Mouse (Mus musculus) lung, postnatal 0 days (tissue): ENCODE results near the gene Card10.

Source experiments
- CTCF ChIP-seq: IDR thresholded peaks from 2 replicates; pipeline ENCODE4 v1.5.1; 2016; ENCODE audit warnings: antibody characterized with exemption, mild to moderate bottlenecking
- EP300 ChIP-seq: IDR thresholded peaks from 2 replicates; pipeline ENCODE4 v1.6.1; 2016; ENCODE audit warnings: antibody characterized with exemption, mild to moderate bottlenecking, control low read depth

DNA sequence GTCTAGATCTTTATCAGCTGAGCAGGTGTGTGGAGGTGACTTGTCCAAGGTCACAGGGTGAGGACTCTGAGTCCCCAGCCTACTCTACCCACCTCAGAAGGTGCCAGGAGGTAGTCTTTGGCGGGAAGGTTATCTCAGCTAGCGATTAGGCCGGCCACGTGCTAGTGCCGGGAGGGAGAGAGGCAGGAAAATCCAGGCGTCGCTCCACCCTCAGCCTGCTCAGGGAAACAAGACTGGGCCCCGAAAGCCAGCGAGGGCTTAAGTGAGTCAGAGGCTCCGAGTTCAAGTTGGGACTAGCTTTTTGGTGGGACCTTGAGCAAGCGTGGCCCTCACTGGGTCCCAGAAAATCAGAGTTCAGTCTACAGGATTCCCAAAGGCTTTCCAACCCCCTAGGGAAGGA lies 42.5 kb upstream of the Card10 start:
- TF ChIP-seq CTCF, result no peak
- no peak for TF ChIP-seq EP300
